Mouse (Mus musculus) stomach, embryonic 16.5 days (tissue): ENCODE results near the gene Sec31b. TPM values are rescaled to one million over a fixed set of nuclear protein-coding genes. Genes with fewer than 3 reads are reported as not detected.

Source experiments
- ATAC-seq: fragments of 200-750 bp; cut with Nextera tagmentation; 2 replicates; pipeline ENCODE4 v1.8.0; 2017; ENCODE audit warnings: moderate number of reproducible peaks, moderate TSS enrichment; ENCODE audit not compliant: insufficient read depth, low FRiP score
- H3K27ac ChIP-seq: fragments of 300-500 bp; sonication (generic); 2 replicates; pipeline ENCODE4 v1.5.1; 2014; ENCODE audit warnings: low read length
- H3K27me3 ChIP-seq: fragments of 300-500 bp; sonication (generic); 2 replicates; pipeline ENCODE4 v1.6.1; 2014; ENCODE audit warnings: low read length, control low read depth, mixed read lengths; ENCODE audit not compliant: control insufficient read depth, insufficient read depth
- H3K36me3 ChIP-seq: fragments of 300-500 bp; sonication (generic); 2 replicates; pipeline ENCODE4 v1.6.1; 2014; ENCODE audit warnings: low read length; ENCODE audit not compliant: control insufficient read depth, insufficient read depth
- H3K4me1 ChIP-seq: fragments of 300-500 bp; sonication (generic); 2 replicates; pipeline ENCODE4 v1.6.1; 2014; ENCODE audit warnings: low read length, control low read depth, mixed read lengths; ENCODE audit not compliant: control insufficient read depth, insufficient read depth
- H3K4me2 ChIP-seq: fragments of 300-500 bp; sonication (generic); 2 replicates; pipeline ENCODE4 v1.6.1; 2014; ENCODE audit warnings: low read depth, low read length, mixed read lengths
- H3K4me3 ChIP-seq: fragments of 300-500 bp; sonication (generic); replicated peaks from 2 replicates; pipeline ENCODE4 v1.5.1; 2014; ENCODE audit warnings: mild to moderate bottlenecking, low read length
- H3K9ac ChIP-seq: fragments of 300-500 bp; sonication (generic); 2 replicates; pipeline ENCODE4 v1.6.1; 2014; ENCODE audit warnings: low read length
- H3K9me3 ChIP-seq: fragments of 300-500 bp; sonication (generic); replicated peaks from 2 replicates; pipeline ENCODE4 v1.6.1; 2016; ENCODE audit warnings: low read length, control low read depth; ENCODE audit not compliant: control insufficient read depth
- WGBS: fragments of 180-500 bp; shearing (Covaris S2); extraction: QIAGEN DNeasy Blood & Tissue Kit; methylation state at CpG from one replicate; pipeline ENCODE4 v1.1.7; 2014; 5-methylcytosine and 5-hydroxymethylcytosine counted together
- polyA plus RNA-seq: library from polyadenylated mRNA; unstranded; fragments of >200 nt; fragmentation: Nextera tagmentation; extraction: Ambion mirVana; gene quantifications from 2 replicates; pipeline ENCODE4 v1.2.1, GENCODE M21; 2015

Gene Sec31b
- polyA plus RNA-seq, result 0.75 and 0.92 TPM in 2 replicates

DNA sequence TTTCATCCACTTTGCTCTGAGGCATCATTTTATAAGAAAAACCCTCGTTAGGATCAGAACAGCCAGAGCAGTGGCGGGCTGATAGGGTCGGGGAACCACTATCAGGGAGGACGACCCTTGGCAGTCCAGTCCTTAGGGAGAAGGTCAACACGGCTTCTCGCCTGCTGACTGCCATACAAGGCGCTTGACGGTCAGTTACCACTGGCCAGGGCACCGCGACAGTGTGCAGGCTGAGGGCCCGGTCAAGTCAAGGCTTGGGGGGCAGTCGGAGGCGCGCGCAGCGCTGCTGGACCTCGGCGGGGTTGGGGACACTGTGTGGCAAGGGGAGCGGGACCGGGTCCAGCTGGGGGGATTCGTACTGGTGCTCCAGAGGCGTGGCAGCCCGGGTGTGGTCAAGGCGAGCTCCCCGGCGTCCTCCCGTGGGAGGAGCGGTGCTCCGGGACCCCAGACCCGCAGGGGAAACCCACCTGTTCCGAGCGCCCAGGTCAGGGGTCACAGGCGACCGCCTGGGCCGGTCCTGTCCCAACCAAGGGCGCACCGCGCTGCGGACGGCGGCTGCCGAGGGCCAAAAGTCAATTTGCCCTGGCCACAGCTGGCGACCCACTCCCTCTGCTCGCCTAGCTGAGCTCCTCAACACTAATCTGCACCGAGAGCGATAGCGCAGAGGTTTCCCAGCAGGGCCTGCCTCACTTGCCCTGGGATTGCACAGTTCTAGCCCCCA is at the start of gene Sec31b:
TSS of gene Sec31b (minus strand) at position 544 of the 721 bp plus-strand sequence.
- peaks cover 17% of the 10 kb centered on the region; the same call in 1 of the 2 replicates for H3K36me3 ChIP-seq
- H3K4me1 ChIP-seq, result 0 out of 2 replicates have a peak, but pooled peaks cover 5% of the 10 kb centered on the region
- H3K9me3 ChIP-seq, result peaks cover 4% of the 10 kb centered on the region; the same call in 1 of the 2 replicates
- no peak within 1 kb of the TSS for H3K27ac ChIP-seq
- peak within 1 kb of the TSS; percentile 70 for H3K9ac ChIP-seq
- peak within 1 kb of the TSS; percentile 74 for H3K4me2 ChIP-seq
- no peaks in the 10 kb centered on the region; the same call in 1 of the 2 replicates for H3K27me3 ChIP-seq
- H3K4me3 ChIP-seq, result peak within 1 kb of the TSS; percentile 51
- WGBS, result 1% methylated on average over 47 of the region's 47 CpGs
- peak; percentile 40; the same call in 1 of the 2 replicates for ATAC-seq

DNA sequence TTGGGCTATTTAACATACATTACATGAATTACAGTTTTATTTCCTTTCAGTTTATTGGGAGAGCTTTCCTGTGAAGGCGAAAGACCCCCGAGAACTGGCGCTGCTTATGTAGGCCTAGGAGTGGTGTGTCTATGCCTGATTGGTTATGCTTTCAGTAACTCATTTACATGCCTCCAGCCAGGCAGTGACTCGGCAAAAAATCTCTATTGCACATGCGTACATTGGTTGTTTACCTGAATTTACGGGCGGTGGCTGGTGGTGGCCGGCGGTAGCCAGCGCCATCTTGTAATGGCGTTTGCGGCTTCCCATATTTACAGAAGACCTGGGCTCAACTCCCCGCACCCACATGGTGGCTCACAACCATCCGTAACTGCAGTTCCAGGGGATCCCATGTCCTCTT is 48.5 kb upstream of the Sec31b start:
- H3K27me3 ChIP-seq, result no peaks in the 10 kb centered on the region
- H3K36me3 ChIP-seq, result no peaks in the 10 kb centered on the region
- no peak overlapping the region for H3K4me3 ChIP-seq
- H3K27ac ChIP-seq, result no peak overlapping the region
- no peak for ATAC-seq
- H3K9ac ChIP-seq, result no peak overlapping the region
- H3K9me3 ChIP-seq, result no peaks in the 10 kb centered on the region
- no peaks in the 10 kb centered on the region for H3K4me1 ChIP-seq
- 95% methylated on average over 14 of the region's 14 CpGs for WGBS
- H3K4me2 ChIP-seq, result no peak overlapping the region

DNA sequence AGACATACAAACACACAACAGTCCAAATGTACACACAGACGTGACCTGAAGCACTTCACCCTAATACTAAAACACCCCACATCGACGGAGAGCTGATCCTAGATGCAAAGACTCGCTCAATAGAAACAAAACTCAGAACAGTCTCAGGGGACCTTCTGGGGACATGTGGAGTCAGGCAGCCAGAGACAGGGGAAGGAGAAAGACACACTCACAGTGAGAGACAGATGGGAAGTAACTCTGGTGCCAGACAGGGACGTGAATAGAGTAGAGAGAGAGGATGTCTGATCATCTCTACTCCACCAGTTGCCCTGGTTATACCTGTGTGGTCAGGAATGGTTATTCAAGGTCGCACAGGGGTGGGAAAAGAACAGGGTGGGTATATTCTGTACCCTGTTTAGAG is 46.0 kb upstream of the Sec31b start:
- Histone ChIP-seq H3K9ac (no peak overlapping the region), H3K27me3 (no peaks in the 10 kb centered on the region), H3K9me3 (no peaks in the 10 kb centered on the region), H3K4me1 (no peaks in the 10 kb centered on the region), H3K27ac (no peak overlapping the region), H3K36me3 (no peaks in the 10 kb centered on the region), H3K4me2 (no peak overlapping the region), H3K4me3 (no peak overlapping the region)
- no peak for ATAC-seq
- 73% methylated on average over 6 of the region's 6 CpGs for WGBS

DNA sequence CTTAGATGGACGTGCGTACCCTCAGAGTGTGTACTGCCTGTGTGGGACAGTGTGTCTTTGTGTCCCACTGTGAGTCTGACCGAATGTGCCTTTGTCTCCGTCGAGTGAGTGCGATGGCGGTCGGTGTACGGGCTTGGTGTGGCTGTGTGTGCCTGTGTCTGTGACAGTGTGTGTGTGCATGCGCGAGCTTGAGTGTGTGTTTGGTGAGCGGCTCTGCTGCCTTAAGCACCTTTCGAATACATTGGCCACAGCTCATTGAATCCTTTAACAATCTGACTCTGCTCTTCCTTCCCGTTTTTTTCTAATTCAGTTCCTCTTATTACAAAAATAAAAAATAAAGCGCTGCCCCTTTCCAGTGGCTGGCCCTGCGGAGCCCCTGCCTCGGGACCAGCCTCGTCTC is 45.3 kb upstream of the Sec31b start:
- Histone ChIP-seq H3K4me3 (no peak overlapping the region), H3K4me2 (no peak overlapping the region), H3K27me3 (0 out of 2 replicates have a peak, but pooled peaks cover 3% of the 10 kb centered on the region), H3K9ac (no peak overlapping the region), H3K9me3 (no peaks in the 10 kb centered on the region), H3K36me3 (no peaks in the 10 kb centered on the region), H3K27ac (no peak overlapping the region), H3K4me1 (no peaks in the 10 kb centered on the region)
- no peak for ATAC-seq
- WGBS, result 88% methylated on average over 18 of the region's 18 CpGs

DNA sequence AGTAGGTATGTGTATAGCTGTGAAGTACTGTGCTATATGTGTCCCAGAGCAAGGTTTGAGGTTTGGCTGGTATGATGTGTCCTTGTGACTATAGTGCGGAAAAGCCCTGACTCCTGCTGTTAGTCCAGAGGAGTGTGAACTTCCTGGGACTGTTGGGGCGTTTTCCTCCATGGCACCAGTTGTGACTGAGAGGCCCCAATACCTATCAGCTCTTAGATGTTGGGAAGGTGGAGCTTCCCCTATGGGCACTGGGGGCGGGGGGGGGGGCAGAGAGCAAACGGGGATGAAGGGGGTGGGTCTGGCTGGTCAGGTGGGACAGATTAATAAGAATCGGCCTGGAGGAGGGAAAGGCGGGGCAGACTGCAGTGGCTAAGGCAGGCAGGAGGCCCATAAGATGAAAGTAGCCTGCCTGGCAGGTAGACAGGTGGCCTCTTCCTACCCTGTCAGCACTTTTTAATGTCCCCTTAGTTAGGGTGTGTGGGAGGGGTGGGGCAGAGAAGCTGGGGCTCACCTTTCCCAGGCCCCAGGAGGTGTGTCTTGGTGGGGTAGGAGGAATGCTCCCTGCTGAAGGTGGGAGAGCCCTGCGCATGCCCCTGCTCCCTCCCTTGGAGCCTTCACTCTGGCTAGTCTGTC is 44.0 kb upstream of the Sec31b start:
- Histone ChIP-seq H3K9ac (no peak overlapping the region), H3K4me1 (no peaks in the 10 kb centered on the region), H3K27me3 (0 out of 2 replicates have a peak, but pooled peaks cover 3% of the 10 kb centered on the region), H3K27ac (no peak overlapping the region), H3K36me3 (no peaks in the 10 kb centered on the region), H3K4me2 (no peak overlapping the region), H3K4me3 (no peak overlapping the region), H3K9me3 (no peaks in the 10 kb centered on the region)
- 30% methylated on average over 7 of the region's 7 CpGs for WGBS
- ATAC-seq, result 0 out of 2 replicates have a peak, but pooled peaks have one; percentile 33

DNA sequence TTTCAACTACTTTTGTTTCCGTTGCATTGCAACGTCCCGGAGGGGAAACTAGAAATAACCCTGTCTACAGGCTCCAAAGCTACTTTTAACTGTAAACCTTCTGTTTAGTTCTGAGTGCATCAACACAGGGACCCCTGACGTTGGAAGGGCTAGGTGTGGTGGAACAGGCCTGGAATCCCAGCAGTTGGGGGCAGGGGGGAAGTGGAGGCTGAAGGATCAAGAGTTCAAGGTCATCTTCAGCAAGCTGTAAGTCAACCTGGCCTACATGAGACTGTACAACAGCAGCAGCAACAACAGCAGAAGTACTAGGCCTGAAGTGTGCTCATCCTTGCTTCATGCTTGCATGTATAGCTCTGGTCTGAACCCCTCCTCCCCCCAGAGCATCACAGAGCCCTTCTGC is 42.4 kb upstream of the Sec31b start:
- H3K4me1 ChIP-seq, result no peaks in the 10 kb centered on the region
- no peak overlapping the region for H3K9ac ChIP-seq
- 0 out of 2 replicates have a peak, but pooled peaks cover 3% of the 10 kb centered on the region for H3K27me3 ChIP-seq
- no peak for ATAC-seq
- WGBS, result 45% methylated on average over 4 of the region's 4 CpGs
- no peak overlapping the region for H3K4me3 ChIP-seq
- no peaks in the 10 kb centered on the region for H3K36me3 ChIP-seq
- H3K4me2 ChIP-seq, result no peak overlapping the region
- H3K27ac ChIP-seq, result no peak overlapping the region
- H3K9me3 ChIP-seq, result no peaks in the 10 kb centered on the region

DNA sequence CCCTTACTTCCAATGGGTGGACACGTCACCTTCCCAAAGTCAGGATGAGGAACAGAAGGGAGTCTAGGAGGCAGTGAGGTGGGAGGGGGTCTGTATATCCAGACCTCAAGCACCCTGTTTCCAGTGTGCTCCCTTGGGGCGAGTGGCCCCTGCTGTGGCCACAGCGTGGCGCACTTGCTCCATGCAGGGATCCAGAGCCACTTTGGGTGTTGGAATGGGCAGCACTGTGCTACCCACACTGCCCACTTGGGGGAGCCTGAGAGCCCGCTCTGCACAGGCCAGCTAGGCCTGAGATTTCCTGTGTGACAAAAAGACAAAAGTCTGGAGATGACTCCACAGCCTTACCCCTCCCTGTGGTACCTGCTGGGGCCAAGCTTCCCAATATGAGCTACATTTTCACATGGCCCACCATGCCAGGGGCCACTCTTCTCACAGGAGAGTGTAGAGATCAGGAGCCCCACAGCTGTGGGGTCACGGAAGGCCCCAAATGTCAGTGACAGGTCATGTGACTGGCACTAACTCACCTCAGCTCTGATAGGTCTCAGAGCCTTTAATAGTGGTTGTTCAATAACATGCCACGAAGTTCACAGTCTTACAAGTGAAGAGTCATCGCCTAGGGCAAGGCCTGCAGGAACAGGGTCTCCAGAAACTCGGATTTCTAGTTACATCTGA is 37.1 kb upstream of the Sec31b start:
- 31% methylated on average over 9 of the region's 9 CpGs for WGBS
- Histone ChIP-seq H3K4me1 (no peaks in the 10 kb centered on the region), H3K27ac (no peak overlapping the region), H3K4me2 (no peak overlapping the region), H3K36me3 (no peaks in the 10 kb centered on the region), H3K4me3 (no peak overlapping the region), H3K9me3 (no peaks in the 10 kb centered on the region), H3K9ac (no peak overlapping the region), H3K27me3 (0 out of 2 replicates have a peak, but pooled peaks cover 3% of the 10 kb centered on the region)
- peak; percentile 71 for ATAC-seq

DNA sequence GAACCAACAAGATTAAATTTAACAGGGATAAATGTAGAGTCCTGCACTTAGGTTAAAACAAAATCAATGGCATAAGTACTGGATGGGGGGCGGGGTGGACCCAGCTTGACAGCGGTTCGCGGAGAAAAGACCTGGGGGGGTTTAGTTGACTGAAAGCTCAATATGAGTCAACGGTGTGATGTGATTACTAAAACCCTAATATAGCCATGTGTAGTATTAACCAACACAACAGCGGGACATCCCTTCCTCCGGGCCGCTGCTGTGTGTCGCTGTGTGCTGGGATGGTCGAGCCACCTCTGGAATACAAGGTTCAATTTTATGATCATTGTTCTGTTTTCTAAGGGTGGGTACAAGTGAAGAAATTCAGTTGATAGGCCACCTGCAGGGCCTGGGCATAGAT is 36.4 kb upstream of the Sec31b start:
- WGBS, result 80% methylated on average over 10 of the region's 10 CpGs
- Histone ChIP-seq H3K4me3 (no peak overlapping the region), H3K9me3 (no peaks in the 10 kb centered on the region), H3K27ac (no peak overlapping the region), H3K36me3 (no peaks in the 10 kb centered on the region), H3K4me1 (no peaks in the 10 kb centered on the region), H3K9ac (no peak overlapping the region), H3K27me3 (0 out of 2 replicates have a peak, but pooled peaks cover 3% of the 10 kb centered on the region), H3K4me2 (no peak overlapping the region)
- no peak for ATAC-seq

DNA sequence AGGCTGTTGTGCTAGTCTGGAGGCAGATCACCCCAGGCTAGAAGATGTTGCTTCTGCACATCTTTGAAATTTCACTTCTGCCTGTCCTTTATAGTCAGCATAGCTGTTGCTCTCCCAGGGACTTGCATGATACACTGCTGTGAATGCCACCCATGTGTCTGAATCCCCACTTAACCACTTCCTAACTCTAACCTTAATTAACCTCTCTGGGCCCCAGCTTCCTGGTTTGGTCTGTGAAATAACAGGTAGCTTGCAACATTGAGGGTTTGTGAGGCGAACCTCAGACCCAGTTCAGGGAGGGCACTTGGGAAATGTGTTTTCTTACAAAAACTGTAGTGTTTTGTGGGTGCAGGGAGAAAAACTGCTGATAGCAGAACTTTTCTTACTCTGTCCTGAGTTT is 32.4 kb upstream of the Sec31b start:
- H3K4me1 ChIP-seq, result no peaks in the 10 kb centered on the region
- H3K4me3 ChIP-seq, result no peak overlapping the region
- H3K27ac ChIP-seq, result no peak overlapping the region
- H3K9ac ChIP-seq, result no peak overlapping the region
- H3K4me2 ChIP-seq, result no peak overlapping the region
- no peaks in the 10 kb centered on the region for H3K36me3 ChIP-seq
- 77% methylated on average over 1 of the region's 1 CpGs for WGBS
- H3K9me3 ChIP-seq, result no peaks in the 10 kb centered on the region
- no peak for ATAC-seq
- H3K27me3 ChIP-seq, result no peaks in the 10 kb centered on the region
